Mouse (Mus musculus) layer of hippocampus, adult 9-10 months (tissue): ENCODE data around the gene Slc12a1.

ENCODE experiments used
- DNase-seq: peaks from one replicate; pipeline ENCODE4 v3.0.0; 2022; ENCODE audit warnings: low spot score

Slc12a1 gene

GRCm38 (mm10) chr2:125208894-125209596 lies 56.7 kb downstream of the Slc12a1 start:
- no peak for DNase-seq

GRCm38 (mm10) chr2:125211831-125212510 lies 59.7 kb downstream of the Slc12a1 start:
- no peak for DNase-seq

- DNase-seq = peak; percentile 71
These were observed 62.3 kb downstream of the Slc12a1 start for GRCm38 (mm10) chr2:125214592-125214991.

- DNase-seq = no peak
These were observed 65.0 kb downstream of the Slc12a1 start for GRCm38 (mm10) chr2:125217286-125217685.

- no peak for DNase-seq
These were observed 66.3 kb downstream of the Slc12a1 start for GRCm38 (mm10) chr2:125218566-125218965.

- no peak for DNase-seq
These were observed 67.0 kb downstream of the Slc12a1 start for GRCm38 (mm10) chr2:125219268-125219667.

- no peak for DNase-seq
These were observed 69.4 kb downstream of the Slc12a1 start for GRCm38 (mm10) chr2:125221673-125222072.

GRCm38 (mm10) chr2:125228472-125229409 lies 76.4 kb downstream of the Slc12a1 start:
- no peak for DNase-seq

- DNase-seq = no peak
These were observed 79.9 kb downstream of the Slc12a1 start for GRCm38 (mm10) chr2:125232183-125232582.

GRCm38 (mm10) chr2:125233537-125233936 lies 81.2 kb downstream of the Slc12a1 start:
- no peak for DNase-seq

- DNase-seq = no peak
These were observed 81.7 kb downstream of the Slc12a1 start for GRCm38 (mm10) chr2:125234049-125234448.

- no peak for DNase-seq
These were observed 93.4 kb downstream of the Slc12a1 start for GRCm38 (mm10) chr2:125245545-125246285.

GRCm38 (mm10) chr2:125246669-125247068 lies 94.4 kb downstream of the Slc12a1 start:
- DNase-seq = no peak

- DNase-seq = peak; percentile 69
These were observed 95.0 kb downstream of the Slc12a1 start, which contains the start of gene Dut for GRCm38 (mm10) chr2:125247108-125247961. Gene Dut (plus strand): TSS chr2:125247190.

- DNase-seq = no peak
These were observed 95.6 kb downstream of the Slc12a1 start for GRCm38 (mm10) chr2:125247962-125248235.

- no peak for DNase-seq
These were observed 96.0 kb downstream of the Slc12a1 start for GRCm38 (mm10) chr2:125248256-125248655.

GRCm38 (mm10) chr2:125249339-125249738 lies 97.0 kb downstream of the Slc12a1 start:
- no peak for DNase-seq

- no peak for DNase-seq
These were observed 97.6 kb downstream of the Slc12a1 start for GRCm38 (mm10) chr2:125249874-125250273.

GRCm38 (mm10) chr2:125251781-125252180 lies 99.5 kb downstream of the Slc12a1 start:
- no peak for DNase-seq

- no peak for DNase-seq
These were observed 100.0 kb downstream of the Slc12a1 start for GRCm38 (mm10) chr2:125252275-125252674.

GRCm38 (mm10) chr2:125253699-125254098 lies 101.4 kb downstream of the Slc12a1 start:
- DNase-seq = no peak
